Mouse (Mus musculus) kidney, postnatal 25 days (tissue): ENCODE measurements around the gene Fastk.

ENCODE experiments used
- DNase-seq, 2 experiments: peaks; one replicate each; pipeline ENCODE4 v3.0.0; 2021; ENCODE audit warnings: mixed read lengths in 2 of 2

Gene Fastk

GRCm38 (mm10) chr5:24444746-24445427, at the start of gene Fastk:
TSS of gene Fastk (minus strand) at chr5:24445287.
- peak; percentile 96 to 98 for DNase-seq

- no peak for DNase-seq
These were observed 47.6 kb upstream of the Fastk start for GRCm38 (mm10) chr5:24492546-24493285.

- no peak for DNase-seq
These were observed 45.4 kb upstream of the Fastk start for GRCm38 (mm10) chr5:24490413-24490920.

GRCm38 (mm10) chr5:24486738-24487137, 41.7 kb upstream of the Fastk start:
- DNase-seq = no peak

GRCm38 (mm10) chr5:24486097-24486496, 41.0 kb upstream of the Fastk start:
- peak; percentile 90 to 93 for DNase-seq

GRCm38 (mm10) chr5:24484963-24485362, 39.9 kb upstream of the Fastk start:
- peak; percentile 40 to 66 for DNase-seq

- DNase-seq = peak; percentile 75 to 86
These were observed 38.2 kb upstream of the Fastk start for GRCm38 (mm10) chr5:24483326-24483725.

- peak; percentile 83 to 93 for DNase-seq
These were observed 37.4 kb upstream of the Fastk start for GRCm38 (mm10) chr5:24482247-24483079.

- peak; percentile 87 to 89 for DNase-seq
These were observed 36.6 kb upstream of the Fastk start for GRCm38 (mm10) chr5:24481647-24482046.

GRCm38 (mm10) chr5:24477909-24478308, 32.8 kb upstream of the Fastk start:
- DNase-seq = no peak

GRCm38 (mm10) chr5:24475476-24476241, 30.6 kb upstream of the Fastk start:
- DNase-seq = peak; percentile 56 to 84

GRCm38 (mm10) chr5:24474723-24475261, 29.7 kb upstream of the Fastk start:
- peak; percentile 27 to 72 for DNase-seq

- no peak for DNase-seq
These were observed 29.1 kb upstream of the Fastk start for GRCm38 (mm10) chr5:24474025-24474722.

GRCm38 (mm10) chr5:24472884-24473619, 28.0 kb upstream of the Fastk start:
- no peak for DNase-seq

- DNase-seq = peak; percentile 85 to 91
These were observed 25.5 kb upstream of the Fastk start for GRCm38 (mm10) chr5:24470600-24470999.

GRCm38 (mm10) chr5:24466762-24467161, 21.7 kb upstream of the Fastk start:
- DNase-seq = no peak

GRCm38 (mm10) chr5:24455613-24456012, 10.5 kb upstream of the Fastk start:
- no peak for DNase-seq

- DNase-seq = no peak
These were observed 10.0 kb upstream of the Fastk start for GRCm38 (mm10) chr5:24455076-24455475.

GRCm38 (mm10) chr5:24453985-24454303, 8.9 kb upstream of the Fastk start:
- DNase-seq = no peak

- no peak for DNase-seq
These were observed 8.3 kb upstream of the Fastk start for GRCm38 (mm10) chr5:24453283-24453984.
